Mouse (Mus musculus) myocyte (in vitro differentiated cells): ENCODE data around the gene Pigt.

Experiments
- CEBPB ChIP-seq: IDR thresholded peaks from 2 replicates; pipeline ENCODE4 v1.6.1; 2011; ENCODE audit warnings: mild to moderate bottlenecking, moderate library complexity; ENCODE audit not compliant: poor library complexity, insufficient read depth, severe bottlenecking
- MAX ChIP-seq: IDR thresholded peaks from one replicate; pipeline ENCODE4 v1.6.1; 2011; ENCODE audit warnings: low read depth, mild to moderate bottlenecking, control low read depth
- MYOD1 ChIP-seq, 3 experiments: IDR thresholded peaks; one replicate each; pipeline ENCODE4 v1.6.1; 2011; ENCODE audit warnings: control low read depth in 2 of 3, low read depth in 2 of 3, mild to moderate bottlenecking in 2 of 3, moderate library complexity in 1 of 3; ENCODE audit not compliant: insufficient read length in 2 of 3, control insufficient read depth in 1 of 3
- MYOG ChIP-seq, 3 experiments: IDR thresholded peaks; one replicate each; pipeline ENCODE4 v1.6.1; 2011; ENCODE audit warnings: control low read depth in 2 of 3, low read depth in 2 of 3, mild to moderate bottlenecking in 2 of 3; ENCODE audit not compliant: insufficient read length in 2 of 3, control insufficient read depth in 1 of 3, insufficient read depth in 1 of 3
- POLR2A ChIP-seq: IDR thresholded peaks from one replicate; pipeline ENCODE4 v1.6.1; 2011; ENCODE audit warnings: low read depth, mild to moderate bottlenecking, control low read depth, moderate library complexity; ENCODE audit not compliant: insufficient read length
- POLR2AphosphoS2 ChIP-seq: IDR thresholded peaks from one replicate; pipeline ENCODE4 v1.6.1; 2011; ENCODE audit warnings: low read depth, control low read depth; ENCODE audit not compliant: insufficient read length
- REST ChIP-seq: IDR thresholded peaks from one replicate; pipeline ENCODE4 v1.6.1; 2011; ENCODE audit warnings: mild to moderate bottlenecking, control low read depth, moderate library complexity; ENCODE audit not compliant: insufficient read depth, insufficient read length
- SRF ChIP-seq: IDR thresholded peaks from one replicate; pipeline ENCODE4 v1.6.1; 2011; ENCODE audit warnings: low read depth; ENCODE audit not compliant: control insufficient read depth, insufficient read length
- TCF12 ChIP-seq: IDR thresholded peaks from one replicate; pipeline ENCODE4 v1.6.1; 2011; ENCODE audit warnings: mild to moderate bottlenecking, control low read depth; ENCODE audit not compliant: poor library complexity, insufficient read depth, severe bottlenecking
- TCF3 ChIP-seq: IDR thresholded peaks from one replicate; pipeline ENCODE4 v1.6.1; 2011; ENCODE audit warnings: low read depth, control low read depth; ENCODE audit not compliant: insufficient read length
- USF1 ChIP-seq: IDR thresholded peaks from one replicate; pipeline ENCODE4 v1.6.1; 2011; ENCODE audit warnings: low read depth, mild to moderate bottlenecking, control low read depth, moderate library complexity

GRCm38 (mm10) chr2:164543745-164544144 is 46.4 kb downstream of the Pigt start:
- TF ChIP-seq POLR2A, result no peak
- TF ChIP-seq MYOD1 (IDR thresholded peaks at IDR 0.05; ENCODE audit: control insufficient read depth in 1 of 3, insufficient read length in 2 of 3, low read depth in 2 of 3), result no peak
- no peak for TF ChIP-seq USF1
- no peak for TF ChIP-seq MYOG (IDR thresholded peaks at IDR 0.05; ENCODE audit: control insufficient read depth in 1 of 3, insufficient read depth in 1 of 3, insufficient read length in 2 of 3, low read depth in 2 of 3)
- no peak for TF ChIP-seq SRF
- TF ChIP-seq POLR2AphosphoS2, result no peak
- no peak for TF ChIP-seq MAX
- TF ChIP-seq TCF12, result no peak
- TF ChIP-seq CEBPB, result no peak
- TF ChIP-seq REST, result no peak
- no peak for TF ChIP-seq TCF3
